Mouse (Mus musculus) NIH3T3 (cell line): ENCODE measurements around the gene Hoxa7.

Experiments
- DNase-seq: peaks from one replicate; pipeline ENCODE4 v3.0.0-alpha.2; 2012; ENCODE audit warnings: low read depth

Gene Hoxa7

DNA sequence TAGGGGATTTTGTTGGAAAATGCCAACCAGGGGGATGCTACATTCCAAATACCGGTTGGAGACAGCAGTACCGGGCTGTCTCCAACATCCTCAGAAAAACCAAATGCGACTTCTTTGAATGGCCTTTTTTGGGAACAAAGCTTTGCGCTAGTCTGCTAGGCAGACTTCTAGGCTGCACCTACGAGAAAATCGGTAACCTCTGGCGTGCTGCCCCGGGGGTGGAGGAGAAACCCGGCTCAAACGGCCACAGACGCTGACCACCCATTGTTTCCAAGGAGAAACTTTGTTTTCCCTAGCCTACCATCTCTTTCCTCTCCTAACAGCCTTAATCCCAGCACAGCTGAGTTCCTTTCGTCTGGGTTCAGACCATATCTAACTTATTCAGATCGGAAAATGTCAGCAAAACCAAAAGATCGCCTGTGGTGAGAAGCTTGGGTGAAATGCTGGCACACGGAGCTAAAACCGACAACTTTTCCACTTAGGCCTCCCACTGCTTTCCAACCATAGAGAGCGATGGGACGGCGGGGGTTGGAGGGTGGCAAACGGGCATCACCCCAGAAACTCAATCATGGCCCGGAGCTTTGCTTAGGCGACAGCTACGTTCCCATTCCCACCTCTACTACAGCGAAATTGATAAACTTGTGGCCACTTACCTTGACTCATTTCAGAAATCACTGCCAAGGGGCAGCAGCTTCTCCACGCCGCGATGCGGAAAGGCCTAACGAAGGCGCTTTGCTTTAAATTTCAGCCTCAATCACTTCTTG is 18.2 kb upstream of the Hoxa7 start:
- no peak for DNase-seq

DNA sequence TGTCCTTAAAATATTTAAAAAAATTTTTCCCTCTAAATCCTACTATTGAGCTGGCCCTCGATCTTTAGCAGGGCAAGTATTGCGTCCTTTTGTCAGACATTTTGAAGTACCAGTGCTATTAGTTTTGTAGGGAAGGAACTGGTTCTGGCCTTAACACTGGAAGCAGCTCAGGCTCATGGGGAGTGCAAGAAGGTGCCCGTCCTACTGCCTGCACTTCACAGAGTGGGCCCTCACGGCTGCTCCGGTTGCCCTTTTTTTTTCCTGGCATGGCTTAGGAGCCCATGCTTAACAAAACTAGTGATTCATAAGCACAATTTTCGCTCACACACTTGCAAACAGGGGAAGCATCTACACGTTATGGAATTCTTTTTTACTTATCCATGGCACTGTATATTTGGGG is 17.3 kb upstream of the Hoxa7 start:
- DNase-seq = no peak

DNA sequence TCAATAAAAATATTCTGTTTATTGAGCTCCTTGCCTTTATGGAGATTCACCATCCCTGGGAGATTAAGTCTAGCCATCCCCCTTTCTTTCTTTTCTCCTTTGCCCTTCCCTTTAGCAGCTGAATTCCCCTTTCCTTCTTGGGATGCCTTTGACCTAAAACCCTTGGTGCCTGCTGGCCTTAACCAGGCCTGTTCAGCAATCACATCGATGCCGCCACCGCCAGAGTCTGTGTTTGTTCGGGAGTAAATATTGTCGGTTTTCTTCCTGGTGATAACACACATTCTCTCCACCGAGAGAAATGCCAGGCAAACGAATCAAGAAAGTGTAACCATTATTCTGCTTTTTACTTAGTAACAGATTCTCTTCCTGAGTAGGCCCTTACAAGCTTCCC is 16.5 kb upstream of the Hoxa7 start:
- no peak for DNase-seq

DNA sequence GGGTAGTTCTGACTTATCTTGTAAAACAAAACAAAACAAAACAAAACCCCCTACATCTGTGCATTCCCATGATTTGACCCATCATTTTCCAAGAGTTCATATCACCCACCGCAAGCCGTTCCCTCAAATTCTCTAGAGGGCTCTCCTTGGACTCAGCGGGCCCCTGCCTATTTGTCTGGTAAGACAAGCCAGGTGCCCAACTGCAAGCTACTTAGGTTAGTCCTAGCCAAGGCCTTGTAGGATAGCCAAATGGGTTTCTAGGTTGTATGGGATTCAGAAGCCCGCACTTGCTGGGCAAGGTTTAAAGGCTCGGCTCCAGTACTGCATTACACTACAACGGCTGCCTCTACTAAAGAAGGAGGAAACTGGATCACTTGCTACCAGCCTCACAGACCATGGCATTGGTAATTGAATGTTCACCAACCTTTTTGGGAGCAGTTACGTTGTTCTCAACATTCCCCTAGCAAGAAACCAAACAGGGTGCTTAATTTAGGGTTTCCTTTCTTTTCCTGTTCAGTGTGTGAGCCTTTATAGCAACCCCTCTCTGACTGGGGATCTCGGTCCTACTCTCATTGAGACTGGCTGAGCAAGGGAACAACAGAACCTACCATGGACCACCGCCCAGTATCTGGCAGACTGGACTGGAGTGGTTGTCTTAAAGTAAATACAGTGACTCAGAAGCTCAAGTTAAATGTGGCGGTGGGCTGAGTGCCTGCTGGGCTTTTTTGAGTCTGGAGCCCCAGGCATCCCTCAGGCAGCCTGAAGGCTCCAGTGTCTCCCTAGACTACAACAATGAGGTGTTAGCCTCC is 15.9 kb upstream of the Hoxa7 start:
- no peak for DNase-seq

DNA sequence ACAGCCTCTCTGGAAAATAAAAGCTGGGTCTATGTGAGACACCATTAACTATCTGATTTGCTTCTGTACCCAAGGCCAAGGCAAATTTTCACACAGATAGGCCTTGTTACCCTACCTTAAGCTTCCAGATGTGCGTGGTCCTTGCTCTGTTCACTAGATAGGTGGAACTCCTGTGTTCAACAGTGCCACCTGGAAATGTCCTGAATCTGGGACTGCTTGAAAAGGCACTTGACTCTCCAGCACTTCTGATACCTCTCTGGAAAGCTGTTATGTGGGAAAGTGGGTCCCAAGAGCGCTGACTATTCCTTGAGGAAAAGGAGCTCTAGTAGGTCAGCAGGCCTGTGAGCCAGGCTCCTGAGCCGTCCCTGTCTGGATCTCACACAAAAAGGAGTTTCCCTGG is 15.2 kb upstream of the Hoxa7 start:
- no peak for DNase-seq

DNA sequence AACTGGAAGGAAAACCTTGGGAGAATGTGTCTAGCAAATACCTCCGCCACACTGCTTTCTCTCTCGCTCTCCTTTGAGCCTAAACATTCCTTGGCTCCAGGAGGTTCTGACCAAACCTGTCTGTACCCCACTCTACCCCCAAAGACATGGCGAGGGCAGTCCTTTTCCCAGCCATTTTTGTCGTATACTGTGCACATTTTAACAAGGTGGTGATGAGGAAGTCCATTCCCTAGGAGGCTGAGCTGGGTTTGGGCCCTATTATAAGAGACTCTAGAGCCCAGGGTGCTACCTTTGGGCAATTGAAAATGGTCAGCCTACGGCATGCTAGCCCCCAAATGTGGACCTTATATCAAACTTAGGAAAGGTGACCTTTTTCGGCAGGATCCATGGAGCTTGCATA is 14.2 kb upstream of the Hoxa7 start:
- no peak for DNase-seq

DNA sequence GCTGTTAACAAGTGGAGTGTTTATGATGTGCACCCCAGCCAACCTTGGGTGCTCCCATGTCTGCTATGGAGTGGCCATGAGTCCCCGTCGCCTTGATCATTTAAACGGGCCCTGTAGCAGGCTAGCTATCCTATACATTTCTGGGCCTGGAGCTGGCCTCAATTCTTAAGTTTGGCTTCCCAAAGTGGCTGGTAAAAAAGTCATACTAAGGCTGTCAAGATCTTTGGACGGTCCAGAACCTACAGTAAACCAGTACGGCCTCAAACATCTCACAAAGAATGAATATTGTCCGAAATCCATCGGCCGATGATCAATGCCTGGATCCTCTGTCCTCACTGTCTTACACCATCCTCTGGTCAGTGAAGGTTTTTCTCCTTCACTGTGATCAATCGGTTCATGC is 13.6 kb upstream of the Hoxa7 start:
- DNase-seq = no peak

DNA sequence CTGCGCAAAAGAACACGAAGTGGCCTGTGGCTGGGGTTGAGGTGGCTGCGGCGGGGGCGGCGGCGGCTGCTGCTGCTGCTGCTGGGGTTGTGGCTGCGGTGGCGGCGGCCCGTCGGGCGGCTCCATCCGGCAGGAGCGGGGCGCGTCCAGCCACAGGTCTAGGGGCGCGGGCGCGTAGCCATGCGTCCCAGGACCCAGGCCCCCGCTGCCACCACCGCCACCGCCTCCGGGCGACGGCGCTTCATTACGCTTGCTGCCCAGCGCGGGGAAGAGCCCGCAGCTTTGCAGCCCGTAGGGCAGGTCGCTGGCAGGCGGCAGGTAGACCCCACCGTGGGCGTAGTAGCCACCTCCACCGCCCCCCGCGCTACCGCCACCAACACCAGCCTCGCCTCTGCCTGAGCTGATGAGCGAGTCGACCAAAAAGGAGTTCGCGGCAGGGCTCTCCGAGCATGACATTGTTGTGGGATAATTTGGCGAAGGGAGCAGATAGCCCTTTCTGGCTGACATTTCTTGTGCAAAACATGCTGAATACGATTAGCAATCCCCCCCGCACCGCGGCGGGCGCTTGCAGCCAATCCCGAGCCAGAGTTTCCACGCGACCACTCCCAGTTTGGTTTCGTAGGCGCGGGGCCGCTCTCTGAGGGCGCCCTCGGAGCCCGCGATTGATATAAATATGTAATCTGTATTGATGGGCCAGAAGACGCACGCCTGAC is 12.9 kb upstream of the Hoxa7 start:
- DNase-seq = no peak

DNA sequence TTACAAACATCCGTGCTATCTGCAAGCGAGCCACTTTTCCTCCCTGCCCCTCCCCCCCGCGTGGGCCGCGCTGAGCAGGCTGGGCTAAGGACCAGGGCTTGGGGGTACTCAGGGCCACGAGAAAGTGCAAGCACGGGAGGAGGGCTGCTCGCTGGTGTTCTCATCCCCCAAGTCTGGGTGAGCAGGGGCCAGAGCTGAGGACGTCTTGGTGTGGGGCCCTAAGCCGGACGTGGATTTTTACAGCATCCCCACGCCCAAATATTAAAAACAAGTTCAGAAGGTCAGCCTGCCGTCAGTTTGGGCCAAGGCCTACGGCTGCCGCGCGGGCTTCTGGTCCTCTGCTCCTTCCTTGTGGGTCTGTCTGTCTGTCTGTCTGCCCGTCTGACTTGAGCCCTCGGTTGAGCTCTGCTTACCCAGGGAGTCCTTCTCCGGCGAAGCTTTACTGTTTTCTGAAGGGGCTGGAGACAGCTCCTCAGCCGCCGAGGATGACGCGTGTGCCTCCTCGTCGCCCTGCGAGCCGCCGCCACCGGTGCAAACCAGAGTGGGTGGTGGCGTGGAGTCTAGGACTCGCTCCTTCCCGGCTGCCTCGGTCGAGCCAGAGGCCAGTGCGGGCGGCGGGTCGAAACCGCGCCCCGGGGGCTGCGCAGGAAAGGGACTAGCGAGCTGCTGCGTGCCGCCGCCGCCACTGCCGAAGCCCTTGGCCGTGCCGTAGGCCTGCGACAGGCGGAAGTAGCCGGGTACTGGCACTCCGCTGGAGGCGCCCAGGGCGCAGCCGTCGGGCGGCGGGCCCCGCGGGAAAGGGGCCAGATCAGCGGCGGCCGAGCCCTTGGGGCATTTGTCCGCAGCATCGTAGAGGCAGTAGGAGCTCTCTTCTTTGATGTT is 12.1 kb upstream of the Hoxa7 start:
- no peak for DNase-seq

DNA sequence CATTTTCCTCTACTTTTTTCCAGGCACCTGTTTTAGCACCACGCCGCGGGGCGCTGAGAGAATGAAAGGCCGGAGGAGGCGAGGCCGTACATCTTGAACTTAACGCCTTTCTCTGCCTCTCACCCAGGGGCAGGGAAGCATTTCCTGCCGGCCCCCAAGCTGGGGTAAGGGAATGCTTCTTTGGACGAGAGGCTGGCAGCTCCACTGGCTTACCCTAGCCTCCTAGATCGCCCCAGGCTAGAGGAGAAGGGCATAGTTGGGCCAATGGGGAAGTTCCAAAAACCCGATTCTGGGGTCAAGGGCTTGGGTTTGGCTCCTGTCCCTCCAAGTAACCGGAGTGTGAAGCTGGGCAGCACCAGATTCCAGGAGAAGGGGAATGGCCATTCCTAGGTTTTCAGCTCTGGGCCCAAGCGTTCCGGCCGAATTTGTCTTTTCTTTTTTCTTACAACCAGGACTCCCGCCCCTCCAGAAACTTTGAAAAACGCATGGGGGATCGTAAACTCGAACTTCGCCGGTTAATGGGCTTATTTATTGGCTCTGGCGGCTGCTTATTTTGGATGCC is 11.4 kb upstream of the Hoxa7 start:
- no peak for DNase-seq

DNA sequence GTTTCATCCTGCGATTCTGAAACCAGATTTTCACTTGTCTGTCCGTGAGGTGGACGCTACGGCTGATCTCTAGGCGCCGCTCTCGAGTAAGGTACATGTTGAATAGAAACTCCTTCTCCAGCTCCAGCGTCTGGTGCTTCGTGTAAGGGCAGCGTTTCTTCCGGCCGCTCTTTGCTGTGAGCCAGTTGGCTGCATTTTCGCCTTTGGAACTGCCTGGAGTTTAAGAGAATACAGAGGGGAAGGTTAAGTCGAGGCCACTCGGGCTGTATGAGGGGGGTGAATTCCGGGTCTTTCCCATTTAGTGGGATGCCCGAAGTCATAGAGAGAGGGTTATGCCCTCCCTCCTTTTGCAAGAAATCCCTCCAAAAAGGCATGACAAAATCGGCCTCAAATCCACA is 10.9 kb upstream of the Hoxa7 start:
- no peak for DNase-seq

DNA sequence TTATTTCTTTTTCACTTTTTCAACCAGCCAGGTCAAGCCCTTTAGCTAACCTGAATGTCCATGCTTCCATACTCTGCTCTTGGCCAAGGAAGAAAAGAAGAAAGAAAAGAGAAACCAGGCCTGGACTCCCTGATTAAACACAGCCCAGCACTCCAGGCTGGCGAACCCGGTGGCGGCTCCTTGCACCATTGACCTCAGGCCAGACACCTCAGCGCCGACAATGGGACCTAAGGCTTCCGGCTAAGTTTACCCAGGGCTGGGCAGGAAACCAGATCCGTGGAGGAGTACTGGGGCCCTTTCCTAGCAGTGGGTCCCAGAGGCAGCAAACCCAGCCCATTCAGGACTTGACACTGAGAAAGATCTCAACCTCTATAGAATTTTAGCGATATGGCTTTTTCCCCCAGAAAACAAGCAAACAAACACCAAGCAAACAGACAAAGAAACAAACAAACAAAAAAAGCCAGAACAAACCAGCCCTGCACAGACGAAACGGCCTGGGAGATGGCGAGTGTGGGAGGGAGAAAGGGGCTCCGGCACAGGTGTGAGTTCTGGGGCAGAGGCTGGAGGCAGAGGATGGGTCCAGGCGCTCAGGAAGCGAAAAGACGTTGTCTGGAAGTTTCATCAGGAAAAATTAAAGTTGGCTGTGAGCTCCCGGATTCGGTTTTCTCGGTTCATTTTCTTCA is 10.4 kb upstream of the Hoxa7 start:
- DNase-seq = no peak

DNA sequence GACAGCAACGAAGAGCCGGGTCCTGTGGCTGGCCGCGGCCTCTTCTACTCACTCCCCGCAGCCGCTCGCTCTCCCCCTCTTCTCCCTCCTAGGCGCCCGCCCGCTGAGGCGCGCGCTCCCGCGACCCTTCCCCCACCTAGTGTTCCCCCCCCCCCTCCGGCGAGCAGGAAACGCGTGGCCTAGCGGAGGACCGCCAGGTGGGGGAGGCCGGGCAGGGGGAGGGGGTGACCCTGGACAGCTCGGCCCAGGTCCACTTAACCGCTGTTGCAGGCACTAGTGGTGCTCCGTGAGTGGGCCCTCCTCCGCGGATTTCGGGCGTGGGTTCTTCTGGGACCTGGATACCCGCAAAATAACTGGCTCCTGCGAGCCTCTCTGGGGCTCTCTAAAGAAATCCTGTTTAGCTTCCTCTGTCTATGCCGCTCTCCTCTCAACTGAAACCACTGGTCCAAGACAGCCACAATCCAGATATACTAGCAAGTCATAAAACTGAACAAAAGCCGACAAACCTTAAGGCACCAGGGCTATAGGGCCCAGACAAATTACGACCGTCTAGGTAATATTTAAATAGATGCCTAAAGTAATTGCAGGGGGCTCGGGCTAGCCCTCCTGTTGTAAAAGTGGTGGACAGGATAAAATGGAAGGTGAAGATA is 9.0 kb upstream of the Hoxa7 start, which contains the start of gene Hoxa9:
Gene Hoxa9, minus strand, starts transcription at position 574 of the 650 bp plus-strand sequence.
- no peak for DNase-seq

DNA sequence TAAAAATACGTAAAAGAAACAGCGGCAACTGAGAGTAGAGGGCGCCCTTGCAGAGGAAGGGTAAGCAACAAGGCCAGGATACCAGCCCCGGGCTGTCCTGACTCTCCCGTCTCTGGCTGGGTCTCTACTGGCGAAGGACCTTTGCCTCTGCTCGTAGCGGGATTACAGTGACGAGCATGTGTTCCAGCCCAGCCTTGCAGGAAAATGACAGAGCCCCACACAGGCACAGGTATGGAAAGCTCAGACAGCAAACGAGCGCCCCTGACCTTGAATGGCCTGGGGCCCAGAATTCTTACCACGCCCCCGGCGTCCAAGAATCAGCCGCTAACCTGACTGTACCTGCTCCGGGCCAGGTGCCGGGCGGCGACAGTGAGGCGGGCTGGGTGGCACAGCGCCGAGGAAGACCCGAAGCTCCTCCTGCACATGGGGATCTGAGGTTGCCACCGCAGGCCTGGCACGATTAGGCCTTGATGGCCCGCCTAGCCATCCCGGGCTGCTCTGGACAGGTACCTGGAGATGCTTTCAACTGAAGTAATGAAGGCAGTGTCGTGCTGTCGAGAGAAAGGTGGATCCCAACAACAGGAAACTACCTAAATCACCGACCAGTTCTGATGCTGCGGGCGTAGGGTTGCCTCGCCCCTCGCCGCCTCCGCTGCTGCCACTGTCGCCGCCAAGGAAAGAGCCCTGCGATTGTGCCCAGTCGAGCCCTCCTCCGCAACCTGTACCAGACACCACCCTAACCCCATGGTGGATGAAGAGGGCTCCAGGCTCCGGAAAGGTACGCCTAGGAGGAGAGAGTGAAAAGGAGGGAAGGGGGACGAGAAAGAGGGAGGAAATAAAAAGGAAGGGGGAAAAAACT is 8.1 kb upstream of the Hoxa7 start:
- DNase-seq = no peak

DNA sequence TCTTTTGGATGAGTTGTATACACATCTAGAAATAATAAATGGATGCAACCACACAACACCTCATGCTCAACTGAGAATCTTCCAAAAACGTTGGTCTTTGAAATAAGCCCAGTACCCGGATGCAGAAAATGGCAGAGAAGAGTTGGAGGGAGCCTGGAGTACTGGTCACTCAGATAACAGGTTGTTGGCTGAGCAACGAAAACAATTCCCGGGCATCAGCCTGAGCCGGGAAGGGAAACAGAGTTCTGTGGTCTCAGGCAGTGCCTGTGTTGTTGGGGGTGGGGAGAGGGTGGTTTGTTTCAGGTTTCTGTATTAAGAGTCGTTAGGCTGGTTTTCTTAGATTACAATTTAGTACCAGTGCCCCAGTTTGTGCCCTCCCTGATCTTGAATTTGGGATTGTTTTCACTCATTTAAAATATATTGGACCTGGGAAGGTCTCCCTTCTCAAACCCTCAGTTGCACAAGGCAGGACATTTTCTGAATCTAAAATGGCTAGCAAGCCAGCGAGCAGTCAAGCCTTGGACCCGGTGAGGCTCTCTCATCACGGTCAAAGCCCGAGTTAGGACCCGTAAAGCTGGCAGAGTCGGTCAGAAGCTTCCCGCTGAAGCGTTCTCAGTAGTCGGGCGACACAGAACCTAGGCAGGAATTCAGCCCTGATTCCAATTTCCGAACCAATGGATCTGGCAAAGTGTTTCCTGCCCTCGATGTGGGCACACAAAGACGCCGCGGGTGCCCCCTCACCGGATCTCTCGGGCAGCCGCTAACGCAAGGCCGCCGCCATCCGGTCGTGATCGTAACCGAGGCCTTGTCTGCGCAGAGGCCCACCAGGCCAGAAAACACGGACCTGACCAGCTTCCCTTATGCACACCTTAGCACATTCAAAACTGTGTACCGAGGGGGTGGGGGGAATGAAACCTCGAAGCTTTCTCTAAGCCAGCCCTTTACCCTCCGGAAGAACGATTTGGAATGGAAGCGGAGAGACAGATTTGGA is 7.1 kb upstream of the Hoxa7 start:
- no peak for DNase-seq

DNA sequence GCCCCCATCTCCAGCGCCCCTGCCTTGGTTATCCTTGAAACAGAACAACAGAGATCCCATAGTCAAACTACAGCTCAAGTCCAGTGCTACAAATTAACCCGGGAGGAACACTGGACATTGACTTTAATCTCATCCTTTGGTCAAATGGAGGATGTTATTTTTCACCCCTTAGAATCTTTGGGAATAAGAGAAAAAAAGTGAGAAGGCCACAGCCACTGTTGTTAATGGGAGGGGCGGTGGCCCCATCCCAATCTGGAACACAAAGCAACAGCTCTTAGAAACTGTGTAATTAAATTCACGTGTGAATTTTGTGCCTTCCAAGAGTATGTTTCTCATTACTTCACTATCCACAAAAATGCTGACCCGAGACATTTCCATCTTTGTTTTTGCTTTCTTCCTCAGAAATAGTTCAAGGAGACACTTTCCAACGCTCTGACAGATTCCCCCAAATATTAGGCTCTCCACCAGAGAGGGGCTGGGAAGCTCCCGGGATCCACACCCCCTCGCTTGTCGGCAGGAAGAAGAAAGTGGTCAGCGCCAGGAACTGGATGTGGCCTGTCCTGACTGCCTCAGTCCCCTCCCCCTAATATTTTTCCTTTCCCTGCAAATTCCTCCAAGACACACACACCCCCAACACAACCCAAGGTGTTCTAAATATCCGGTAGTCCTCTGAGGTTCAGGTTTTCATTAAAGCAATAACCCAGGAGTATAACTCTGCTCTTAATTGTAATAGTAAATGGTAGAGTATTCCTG is 6.0 kb upstream of the Hoxa7 start:
- peak; percentile 69 for DNase-seq

DNA sequence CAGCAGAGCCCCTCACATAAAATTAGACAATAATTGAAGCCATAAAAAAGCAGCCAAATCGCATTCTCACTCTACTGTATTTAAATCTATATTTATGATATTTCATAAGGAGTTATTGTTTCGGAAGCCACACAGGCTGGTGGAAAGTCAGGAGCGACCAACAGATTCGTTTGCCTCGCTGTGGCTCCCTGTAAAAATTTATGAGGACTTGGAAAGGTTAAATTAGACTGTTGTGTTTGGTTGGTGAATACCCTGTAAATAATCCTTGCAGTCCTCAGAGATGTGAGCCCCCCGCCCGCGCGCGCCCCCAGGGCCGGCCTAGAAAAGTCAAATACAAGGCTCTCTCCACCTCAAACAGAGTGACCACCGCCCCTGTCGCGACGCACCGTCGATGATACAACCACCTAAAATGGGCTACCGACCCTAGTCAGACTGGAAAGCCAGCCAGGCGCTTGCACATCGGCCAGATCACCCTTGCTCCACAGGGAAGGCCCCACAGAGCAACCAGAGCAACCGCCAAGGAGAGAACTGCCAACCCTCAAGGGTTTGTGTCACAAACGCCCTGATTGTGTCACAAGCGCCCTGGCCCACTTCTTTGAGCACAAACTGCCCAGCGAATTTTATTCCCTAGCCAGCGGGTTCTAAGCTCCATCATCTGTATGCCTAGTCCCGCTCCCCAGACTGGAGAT is 5.1 kb upstream of the Hoxa7 start:
- DNase-seq = no peak
